Mouse (Mus musculus) leukemia stem cell, adult 10-12 weeks (primary cell): ENCODE measurements around the gene Olfr211. TPM values are rescaled to one million over a fixed set of nuclear protein-coding genes. Genes with fewer than 3 reads are reported as not detected.

Source experiments
- polyA plus RNA-seq: library from polyadenylated mRNA; stranded (reverse); fragments of >175 nt; gene quantifications from 2 replicates; pipeline ENCODE4 v1.2.3, GENCODE M21; 2012; ENCODE audit warnings: low replicate concordance

Gene Olfr211
- not detected in 2 replicates for polyA plus RNA-seq

GRCm38 (mm10) chr6:116488791-116489190 lies at the start of gene Olfr211:
Gene Olfr211 (plus strand): TSS chr6:116489091.

GRCm38 (mm10) chr6:116460544-116461283 lies 28.2 kb upstream of the Olfr211 start, which contains the start of gene Alox5:
Gene Alox5 (minus strand): TSS chr6:116461178.

DNA sequence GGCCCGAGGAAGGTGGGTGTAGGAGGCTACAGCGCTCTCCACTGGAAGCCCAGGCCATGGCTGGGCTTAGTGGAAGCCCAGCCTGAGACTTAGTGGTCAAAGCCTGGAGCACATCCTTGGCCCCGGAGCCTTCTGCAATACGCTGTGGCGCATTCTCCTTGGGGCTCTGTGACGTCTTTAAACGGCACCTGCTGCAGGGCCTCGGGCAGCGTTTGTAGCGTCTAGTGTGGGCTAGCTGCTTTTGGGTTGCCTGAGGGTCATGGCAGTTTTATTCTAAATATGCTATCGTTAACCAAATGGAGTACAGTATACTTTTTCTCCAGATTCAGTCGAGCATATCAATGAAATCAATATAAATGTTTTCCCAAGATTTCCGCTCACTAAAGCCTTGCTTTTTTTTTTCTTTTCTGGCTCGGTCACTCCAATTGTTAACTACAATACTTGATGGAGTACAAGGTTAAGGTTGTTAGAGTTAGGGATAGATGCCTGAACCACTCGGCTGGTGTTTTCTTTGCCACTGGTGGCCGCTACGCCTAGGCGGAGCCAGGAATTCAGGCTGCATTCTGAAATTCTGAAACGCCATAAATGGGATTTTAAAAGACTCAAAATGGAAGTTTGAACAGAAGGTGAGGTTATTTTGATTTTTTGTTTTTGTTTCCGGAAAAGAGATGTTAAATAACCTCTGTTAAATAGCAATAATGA lies 17.6 kb downstream of the Olfr211 start, which contains the start of gene Olfr212:
Gene Olfr212 (plus strand): TSS at position 215 of the 702 bp plus-strand sequence.

DNA sequence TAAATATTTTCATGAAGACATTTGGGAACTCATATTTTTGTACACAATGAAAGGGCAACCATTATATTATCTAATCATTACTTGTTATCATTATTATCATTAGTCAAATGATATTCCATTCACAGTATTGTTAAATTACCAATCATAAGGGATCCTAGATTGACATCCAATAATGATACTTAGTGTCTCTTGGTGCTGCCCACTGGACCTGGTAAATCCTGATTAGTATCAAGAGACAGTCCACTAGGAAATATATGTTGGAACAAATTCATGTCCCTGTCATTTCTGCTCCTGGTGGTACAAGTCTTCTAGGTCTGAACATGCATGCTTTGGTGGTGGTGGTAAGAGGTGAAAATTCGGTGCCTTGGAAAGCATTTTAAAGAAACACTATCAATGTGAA lies 49.3 kb downstream of the Olfr211 start, which contains the start of gene Olfr213:
Gene Olfr213 (plus strand): TSS at position 301 of the 400 bp plus-strand sequence.

Other genes with a start within 250 kb of the Olfr211 start
- gene Zfand4, start 224.9 kb upstream of the Olfr211 start, polyA plus RNA-seq = 0.21 and 0.56 TPM in 2 replicates
- gene March8, start 151.1 kb upstream of the Olfr211 start, polyA plus RNA-seq = 16.4 and 24.4 TPM in 2 replicates
- 0.85 and 1.3 TPM in 2 replicates for gene Alox5, start 27.9 kb upstream of the Olfr211 start, polyA plus RNA-seq
- 0.10 TPM in 1 of 2 replicates, not detected in the other for gene Olfr212, start 17.4 kb downstream of the Olfr211 start, polyA plus RNA-seq
- 0.18 TPM in 1 of 2 replicates, not detected in the other for gene Olfr213, start 49.4 kb downstream of the Olfr211 start, polyA plus RNA-seq
- gene Gm5580, start 62.0 kb downstream of the Olfr211 start, polyA plus RNA-seq = 0.13 TPM in 1 of 2 replicates, not detected in the other
- not detected in 2 replicates for gene Olfr214, start 65.1 kb downstream of the Olfr211 start, polyA plus RNA-seq
- not detected in 2 replicates for gene Olfr215, start 95.1 kb downstream of the Olfr211 start, polyA plus RNA-seq
- 1.6 and 1.9 TPM in 2 replicates for gene Zfp422, start 139.9 kb downstream of the Olfr211 start, polyA plus RNA-seq
- gene Depp1, start 161.5 kb downstream of the Olfr211 start, polyA plus RNA-seq = 0.22 TPM in 1 of 2 replicates, not detected in the other
- gene Rassf4, start 184.9 kb downstream of the Olfr211 start, polyA plus RNA-seq = 9.6 and 9.7 TPM in 2 replicates
- 0.01 and 0.02 TPM in 2 replicates for gene Tmem72, start 227.8 kb downstream of the Olfr211 start, polyA plus RNA-seq